Mouse (Mus musculus): ENCODE measurements around the gene Olfr992.
"Not testable (repeated sequence)": the region's sequence is repeated elsewhere in the genome, so short reads cannot be mapped to it uniquely, and the experiment has no call there.

Gene Olfr992

GRCm38 (mm10) chr2:85409369-85409768, at the start of gene Olfr992:
Olfr992 (minus strand) TSS chr2:85409469.
- DNase-seq (ENCODE audit: low read depth) = no peak

GRCm38 (mm10) chr2:85443539-85443938, 34.3 kb upstream of the Olfr992 start, which contains the start of gene Olfr995:
Olfr995 (minus strand) TSS chr2:85443639.
- DNase-seq (ENCODE audit: low read depth) = no peak

GRCm38 (mm10) chr2:85442546-85442945, 33.3 kb upstream of the Olfr992 start:
- no peak for DNase-seq (ENCODE audit: low read depth)

- no peak for DNase-seq (ENCODE audit: low read depth)
These were observed 27.1 kb upstream of the Olfr992 start, which contains the start of gene Olfr994 for GRCm38 (mm10) chr2:85436351-85436750. Olfr994 (minus strand) TSS chr2:85436451.

GRCm38 (mm10) chr2:85425893-85426292, 16.6 kb upstream of the Olfr992 start:
- DNase-seq (ENCODE audit: low read depth) = no peak

- DNase-seq (ENCODE audit: low read depth) = no peak
These were observed 5.5 kb upstream of the Olfr992 start, which contains the start of gene Olfr993 for GRCm38 (mm10) chr2:85414777-85415176. Olfr993 (minus strand) TSS chr2:85414877.

- DNase-seq (ENCODE audit: low read depth) = not testable (repeated sequence)
These were observed 46.1 kb downstream of the Olfr992 start, which contains the start of gene Olfr988 for GRCm38 (mm10) chr2:85363127-85363526. Olfr988 (minus strand) TSS chr2:85363227.

Measured in naive thymus-derived CD4-positive, alpha-beta T cell, adult 2 months (primary cell).